In the genomic region with DNA sequence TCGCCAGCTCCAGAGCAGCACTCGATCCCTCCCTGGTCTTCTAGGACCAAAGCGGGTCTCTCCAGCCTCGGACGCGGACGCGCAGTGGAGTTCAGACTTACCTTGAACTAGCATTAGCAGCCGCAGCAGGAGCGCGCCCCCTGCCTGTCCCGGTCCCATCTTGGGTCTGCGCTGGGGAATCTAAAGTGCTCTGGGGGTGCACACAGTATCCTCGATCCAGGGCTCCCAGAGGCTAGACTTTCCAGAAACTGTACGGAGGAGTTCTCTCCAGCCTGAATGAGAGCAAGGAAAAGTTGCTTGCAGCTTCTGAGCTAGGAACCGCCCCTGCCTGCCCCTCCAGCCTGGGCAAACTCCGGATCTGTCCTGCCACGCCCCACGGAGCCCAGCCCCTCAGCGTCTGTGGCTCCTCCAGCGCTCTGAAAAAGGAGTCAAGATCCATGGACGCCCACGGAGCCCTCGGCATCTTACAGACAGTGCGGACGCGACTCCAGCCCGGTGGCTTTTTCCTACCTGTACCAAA, we compare ENCODE assay signal across 8 mouse cellular contexts. TPM values are rescaled to one million over a fixed set of nuclear protein-coding genes. Genes with fewer than 3 reads are reported as not detected.
DNase-seq lines count a peak whose midpoint lies in the region; ATAC-seq lines count a peak whose summit lies in the region.

A gene (minus strand): TSS at position 326 of the 520 bp plus-strand sequence.

- H3K9me3 ChIP-seq in limb, embryonic 11.5 days (ENCODE audit: control insufficient read depth, low read length): no peaks in the 10 kb centered on the region
- no peaks in the 10 kb centered on the region for H3K9me3 ChIP-seq in midbrain, embryonic 10.5 days (replicated peaks)

- peaks cover 6% of the 10 kb centered on the region; the same call in 1 of the 2 replicates for H3K27me3 ChIP-seq in limb, embryonic 11.5 days (ENCODE audit: control insufficient read depth, insufficient read depth, low read length)
- peaks cover 61% of the 10 kb centered on the region for H3K27me3 ChIP-seq in midbrain, embryonic 10.5 days (ENCODE audit: low read depth, poor library complexity, severe bottlenecking)

- ATAC-seq in activated CD4-positive, CD25-positive, alpha-beta regulatory T cell, adult 4 months: peak; percentile 88
- ATAC-seq in limb, embryonic 11.5 days (ENCODE audit: insufficient number of reproducible peaks, low FRiP score, low TSS enrichment, low read depth): peak; percentile 69

- H3K4me2 ChIP-seq in limb, embryonic 11.5 days (ENCODE audit: low read depth, severe bottlenecking): peak within 1 kb of the TSS; percentile 82

- H3K4me1 ChIP-seq in limb, embryonic 11.5 days (ENCODE audit: control insufficient read depth, insufficient read depth, low read length): no peaks in the 10 kb centered on the region
- peaks cover 17% of the 10 kb centered on the region for H3K4me1 ChIP-seq in midbrain, embryonic 10.5 days

- H3K27ac ChIP-seq in limb, embryonic 11.5 days (replicated peaks; ENCODE audit: low read depth, low read length): no peak within 1 kb of the TSS
- peak within 1 kb of the TSS; percentile 64 for H3K27ac ChIP-seq in midbrain, embryonic 10.5 days (replicated peaks)

- 3% methylated on average over 28 of the region's 28 CpGs for WGBS in limb, embryonic 11.5 days
- WGBS in midbrain, embryonic 10.5 days: 2% methylated on average over 28 of the region's 28 CpGs

- H3K9ac ChIP-seq in limb, embryonic 11.5 days (ENCODE audit: low read length): no peak within 1 kb of the TSS; the same call in 1 of the 2 replicates

- no peaks in the 10 kb centered on the region for H3K36me3 ChIP-seq in limb, embryonic 11.5 days (ENCODE audit: control insufficient read depth, insufficient read depth, low read length)
- no peaks in the 10 kb centered on the region for H3K36me3 ChIP-seq in midbrain, embryonic 10.5 days

- DNase-seq in embryo, embryonic 10 days (ENCODE audit: low spot score): peak; percentile 81
- peak; percentile 38 for DNase-seq in gastrocnemius, postnatal 25 days
- DNase-seq in induced T-regulatory cell, adult 2 months (ENCODE audit: low read depth): peak; percentile 83
- DNase-seq in limb, embryonic 11.5 days (ENCODE audit: low spot score): peak; percentile 77
- peak; percentile 67 for DNase-seq in midbrain, embryonic 10.5 days (ENCODE audit: low spot score)
- DNase-seq in skeletal muscle tissue, adult 2 months (ENCODE audit: low read depth, low spot score): peak; percentile 36
- peak; percentile 48 to 65 for DNase-seq in urinary bladder, postnatal 4 days (ENCODE audit: low spot score in 2 of 2)

- H3K4me3 ChIP-seq in limb, embryonic 11.5 days (ENCODE audit: low read depth, low read length): peak within 1 kb of the TSS; percentile 36
- H3K4me3 ChIP-seq in midbrain, embryonic 10.5 days: peak within 1 kb of the TSS; percentile 58

RNA-seq across cellular contexts. Expression of the gene that starts here (rescaled TPM):
- polyA plus RNA-seq in activated CD4-positive, CD25-positive, alpha-beta regulatory T cell, adult 4 months (2017; shearing (Covaris generic)): 1 to 10 TPM; 8.1 to 9.7 TPM
- 1 to 10 TPM in 1 of 2 experiments, under 1 TPM in 1; 0.54 to 2.7 TPM for total RNA-seq in gastrocnemius, postnatal 25 days (2021)
- 0.60 and 0.68 TPM in 2 replicates for polyA plus RNA-seq in limb, embryonic 11.5 days (2014; fragmentation: Nextera tagmentation; extraction: Ambion mirVana)
- polyA plus RNA-seq in midbrain, embryonic 10.5 days (2016; fragmentation: Nextera tagmentation; extraction: Ambion mirVana): 1.6 and 1.7 TPM in 2 replicates

Comparison
In these comparisons a context has a peak if more than half of its experiments do, and no peak if none do; other contexts are left out.
1. Peak in DNase-seq, ATAC-seq, H3K4me3 ChIP-seq and H3K4me2 ChIP-seq in limb, embryonic 11.5 days; RNA of the gene not detected or under 1 TPM.